In the genomic region with DNA sequence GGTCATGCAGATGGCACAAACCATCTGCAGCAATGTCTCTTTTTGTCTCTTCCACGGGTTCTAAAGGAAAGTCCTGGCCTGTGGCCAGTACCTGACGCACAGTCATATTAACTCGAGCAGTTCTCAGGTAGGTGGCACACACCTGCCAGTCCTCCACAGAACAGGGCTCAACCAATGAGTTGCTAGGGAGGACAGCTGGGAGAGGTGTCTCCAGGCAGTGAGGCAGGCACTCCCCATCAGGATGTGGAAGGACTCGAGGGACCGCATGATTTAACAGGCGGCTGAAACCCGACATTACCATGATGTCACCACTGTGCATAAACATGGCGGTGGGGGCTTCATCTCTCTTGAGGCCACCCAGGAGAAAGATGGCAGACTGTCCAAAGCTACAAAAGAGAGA, we compare ENCODE assay signal across 25 mouse cellular contexts. TPM values are rescaled to one million over a fixed set of nuclear protein-coding genes. Genes with fewer than 3 reads are reported as not detected.
DNase-seq lines count a peak whose midpoint lies in the region; ATAC-seq lines count a peak whose summit lies in the region.
"Had no signal": no experiment of that assay in that cellular context is flagged by ENCODE, and none has a peak within 500 bp of the region (broad histone marks: within the 10 kb centered on the region; RNA-seq: fewer than 3 reads in every experiment).

No protein-coding gene starts in this region.

- H3K4me3 ChIP-seq in embryonic facial prominence, embryonic 14.5 days (ENCODE audit: low read depth, low read length): no peak overlapping the region
- H3K4me3 ChIP-seq in embryonic facial prominence, embryonic 10.5 days: no peak overlapping the region
- H3K4me3 ChIP-seq in kidney, embryonic 16.5 days (ENCODE audit: low read length): no peak overlapping the region
- H3K4me3 ChIP-seq: embryonic facial prominence, embryonic 12.5 days; forebrain, embryonic 12.5 days had no signal

- no peaks in the 10 kb centered on the region for H3K27me3 ChIP-seq in embryonic facial prominence, embryonic 14.5 days (replicated peaks; ENCODE audit: control insufficient read depth, insufficient read depth, low read length)
- H3K27me3 ChIP-seq in embryonic facial prominence, embryonic 10.5 days (replicated peaks; ENCODE audit: low read depth, poor library complexity, severe bottlenecking): no peaks in the 10 kb centered on the region
- no peaks in the 10 kb centered on the region for H3K27me3 ChIP-seq in kidney, embryonic 16.5 days (ENCODE audit: insufficient read depth, low read length)
- H3K27me3 ChIP-seq: CH12.LX; embryonic facial prominence, embryonic 12.5 days; forebrain, embryonic 12.5 days; Patski had no signal

- peak; percentile 58; the same call in 1 of the 2 replicates for ATAC-seq in embryonic facial prominence, embryonic 14.5 days (ENCODE audit: low read depth)
- ATAC-seq in kidney, embryonic 16.5 days (ENCODE audit: low FRiP score, low TSS enrichment): 0 out of 2 replicates have a peak, but pooled peaks have one; percentile 39
- ATAC-seq: activated CD4-positive, CD25-positive, alpha-beta regulatory T cell, adult 4 months; CD4-positive, CD25-positive, alpha-beta regulatory T cell, adult 4 months; forebrain, embryonic 14.5 days; forebrain, embryonic 16.5 days; Patski had no signal

- no peak overlapping the region for H3K9ac ChIP-seq in embryonic facial prominence, embryonic 14.5 days (ENCODE audit: low read depth, low read length)
- no peak overlapping the region for H3K9ac ChIP-seq in kidney, embryonic 16.5 days (replicated peaks; ENCODE audit: low read length)
- H3K9ac ChIP-seq: embryonic facial prominence, embryonic 12.5 days; forebrain, embryonic 12.5 days had no signal

- WGBS in embryonic facial prominence, embryonic 14.5 days: 78% methylated on average over 8 of the region's 8 CpGs
- 93% methylated on average over 8 of the region's 8 CpGs for WGBS in embryonic facial prominence, embryonic 10.5 days
- WGBS in kidney, embryonic 16.5 days: 81% methylated on average over 8 of the region's 8 CpGs

- no peaks in the 10 kb centered on the region for H3K4me1 ChIP-seq in embryonic facial prominence, embryonic 14.5 days (ENCODE audit: control insufficient read depth, insufficient read depth, low read length)
- peaks cover 5% of the 10 kb centered on the region; the same call in 1 of the 2 replicates for H3K4me1 ChIP-seq in embryonic facial prominence, embryonic 10.5 days
- H3K4me1 ChIP-seq in kidney, embryonic 16.5 days (ENCODE audit: insufficient read depth, low read length): no peaks in the 10 kb centered on the region
- H3K4me1 ChIP-seq: embryonic facial prominence, embryonic 12.5 days had no signal

- no peak overlapping the region for H3K27ac ChIP-seq in embryonic facial prominence, embryonic 14.5 days (replicated peaks; ENCODE audit: low read depth, low read length)
- H3K27ac ChIP-seq in embryonic facial prominence, embryonic 10.5 days (replicated peaks): no peak overlapping the region
- H3K27ac ChIP-seq in kidney, embryonic 16.5 days (ENCODE audit: low read length): no peak overlapping the region
- H3K27ac ChIP-seq: embryonic facial prominence, embryonic 12.5 days; forebrain, embryonic 12.5 days had no signal

- no peak for DNase-seq in embryonic facial prominence, embryonic 14.5 days (ENCODE audit: low spot score)
- no peak for DNase-seq in embryonic facial prominence, embryonic 10.5 days (ENCODE audit: low spot score)
- no peak for DNase-seq in kidney, postnatal 4 days
- no peak for DNase-seq in left cerebral cortex, postnatal 36 days (ENCODE audit: low spot score in 2 of 2)
- DNase-seq: adrenal gland, adult 8-10 months; adrenal gland, postnatal 14 days; adrenal gland, postnatal 36 days; B cell, adult 2 months; cerebellum, adult 11 months; cerebellum, adult 18-20 months; cerebellum, adult 8-10 months; cerebellum, adult 9-11 months; cerebellum, postnatal 14 days; cerebellum, postnatal 36 days; embryo, embryonic 11 days had no signal

- intact Hi-C loops in left cerebral cortex, postnatal 36 days (cut with DNase I): no loop called here

- no peaks in the 10 kb centered on the region for H3K9me3 ChIP-seq in embryonic facial prominence, embryonic 14.5 days (ENCODE audit: control insufficient read depth, low read length)
- no peaks in the 10 kb centered on the region for H3K9me3 ChIP-seq in embryonic facial prominence, embryonic 10.5 days
- no peaks in the 10 kb centered on the region for H3K9me3 ChIP-seq in kidney, embryonic 16.5 days (ENCODE audit: low read length)
- H3K9me3 ChIP-seq: embryonic facial prominence, embryonic 12.5 days; forebrain, embryonic 12.5 days; G1E had no signal

- peaks cover 88% of the 10 kb centered on the region for H3K36me3 ChIP-seq in embryonic facial prominence, embryonic 14.5 days (ENCODE audit: control insufficient read depth, insufficient read depth, low read length)
- peaks cover 99% of the 10 kb centered on the region for H3K36me3 ChIP-seq in embryonic facial prominence, embryonic 10.5 days (replicated peaks)
- peaks cover 76% of the 10 kb centered on the region for H3K36me3 ChIP-seq in kidney, embryonic 16.5 days (ENCODE audit: insufficient read depth, low read length)

- H3K4me2 ChIP-seq in embryonic facial prominence, embryonic 14.5 days (ENCODE audit: low read depth, low read length): no peak overlapping the region
- no peak overlapping the region for H3K4me2 ChIP-seq in kidney, embryonic 16.5 days (replicated peaks; ENCODE audit: low read depth, low read length)
- H3K4me2 ChIP-seq: embryonic facial prominence, embryonic 12.5 days; forebrain, embryonic 12.5 days had no signal

RNA-seq across cellular contexts. Expression of gene Slirp, which starts 14.8 kb away (rescaled TPM):
- 282 and 304 TPM in 2 replicates for polyA plus RNA-seq in embryonic facial prominence, embryonic 14.5 days (2014; fragmentation: Nextera tagmentation; extraction: Ambion mirVana)
- polyA plus RNA-seq in embryonic facial prominence, embryonic 10.5 days (2016; fragmentation: Nextera tagmentation; extraction: Ambion mirVana): 311 and 324 TPM in 2 replicates
- 252 and 265 TPM in 2 replicates for polyA plus RNA-seq in kidney, embryonic 16.5 days (2015; fragmentation: Nextera tagmentation; extraction: Ambion mirVana)
- 10 to 100 TPM; 92.2 to 97.3 TPM for total RNA-seq in left cerebral cortex, postnatal 36 days (2021)

RNA-seq across cellular contexts. Expression of gene Alkbh1, which starts 14.9 kb away (rescaled TPM):
- polyA plus RNA-seq in embryonic facial prominence, embryonic 14.5 days (2014; fragmentation: Nextera tagmentation; extraction: Ambion mirVana): 36.7 and 39.4 TPM in 2 replicates
- 69.6 and 76.0 TPM in 2 replicates for polyA plus RNA-seq in embryonic facial prominence, embryonic 10.5 days (2016; fragmentation: Nextera tagmentation; extraction: Ambion mirVana)
- 59.8 and 63.9 TPM in 2 replicates for polyA plus RNA-seq in kidney, embryonic 16.5 days (2015; fragmentation: Nextera tagmentation; extraction: Ambion mirVana)
- total RNA-seq in left cerebral cortex, postnatal 36 days (2021): 10 to 100 TPM; 14.6 to 19.0 TPM

RNA-seq across cellular contexts. Expression of gene Sptlc2, which starts 40.7 kb away (rescaled TPM):
- 73.3 and 77.1 TPM in 2 replicates for polyA plus RNA-seq in embryonic facial prominence, embryonic 14.5 days (2014; fragmentation: Nextera tagmentation; extraction: Ambion mirVana)
- 58.5 and 61.8 TPM in 2 replicates for polyA plus RNA-seq in embryonic facial prominence, embryonic 10.5 days (2016; fragmentation: Nextera tagmentation; extraction: Ambion mirVana)
- 84.9 and 86.9 TPM in 2 replicates for polyA plus RNA-seq in kidney, embryonic 16.5 days (2015; fragmentation: Nextera tagmentation; extraction: Ambion mirVana)
- total RNA-seq in left cerebral cortex, postnatal 36 days (2021): 10 to 100 TPM; 33.7 to 34.1 TPM

RNA-seq across cellular contexts. Expression of gene Snw1, which starts 43.2 kb away (rescaled TPM):
- 102 and 118 TPM in 2 replicates for polyA plus RNA-seq in embryonic facial prominence, embryonic 14.5 days (2014; fragmentation: Nextera tagmentation; extraction: Ambion mirVana)
- 159 and 166 TPM in 2 replicates for polyA plus RNA-seq in embryonic facial prominence, embryonic 10.5 days (2016; fragmentation: Nextera tagmentation; extraction: Ambion mirVana)
- 136 and 142 TPM in 2 replicates for polyA plus RNA-seq in kidney, embryonic 16.5 days (2015; fragmentation: Nextera tagmentation; extraction: Ambion mirVana)
- 10 to 100 TPM; 64.7 to 73.8 TPM for total RNA-seq in left cerebral cortex, postnatal 36 days (2021)
